Mouse (Mus musculus) kidney, embryonic 14.5 days (tissue): ENCODE data around the gene Vmn1r233. TPM values are rescaled to one million over a fixed set of nuclear protein-coding genes. Genes with fewer than 3 reads are reported as not detected.

Source experiments
- ATAC-seq: fragments of 200-750 bp; cut with Nextera tagmentation; 2 replicates; pipeline ENCODE4 v1.8.0; 2017; ENCODE audit warnings: moderate number of reproducible peaks, mild to moderate bottlenecking, moderate TSS enrichment, moderate library complexity; ENCODE audit not compliant: low FRiP score, low TSS enrichment
- H3K27ac ChIP-seq: fragments of 300-500 bp; sonication (generic); 2 replicates; pipeline ENCODE4 v1.5.1; 2014; ENCODE audit warnings: low read depth, mild to moderate bottlenecking, low read length, moderate library complexity, mixed read lengths
- H3K27me3 ChIP-seq: fragments of 300-500 bp; sonication (generic); 2 replicates; pipeline ENCODE4 v1.6.1; 2014; ENCODE audit warnings: mild to moderate bottlenecking, low read length; ENCODE audit not compliant: control insufficient read depth, insufficient read depth
- H3K36me3 ChIP-seq: fragments of 300-500 bp; sonication (generic); 2 replicates; pipeline ENCODE4 v1.6.1; 2014; ENCODE audit warnings: low read length, mixed read lengths; ENCODE audit not compliant: control insufficient read depth, insufficient read depth
- H3K4me1 ChIP-seq: fragments of 300-500 bp; sonication (generic); 2 replicates; pipeline ENCODE4 v1.6.1; 2014; ENCODE audit warnings: low read length, mixed read lengths; ENCODE audit not compliant: control insufficient read depth, insufficient read depth
- H3K4me2 ChIP-seq: fragments of 300-500 bp; sonication (generic); replicated peaks from 2 replicates; pipeline ENCODE4 v1.6.1; 2014; ENCODE audit warnings: low read depth, mild to moderate bottlenecking, low read length
- H3K4me3 ChIP-seq: fragments of 300-500 bp; sonication (generic); 2 replicates; pipeline ENCODE4 v1.5.1; 2014; ENCODE audit warnings: mild to moderate bottlenecking, low read length
- H3K9ac ChIP-seq: fragments of 300-500 bp; sonication (generic); 2 replicates; pipeline ENCODE4 v1.6.1; 2014; ENCODE audit warnings: low read depth, mild to moderate bottlenecking, low read length, moderate library complexity
- H3K9me3 ChIP-seq: fragments of 300-500 bp; sonication (generic); 2 replicates; pipeline ENCODE4 v1.6.1; 2016; ENCODE audit warnings: low read length; ENCODE audit not compliant: control insufficient read depth
- WGBS: fragments of 180-500 bp; shearing (Covaris S2); extraction: QIAGEN DNeasy Blood & Tissue Kit; methylation state at CpG from one replicate; pipeline ENCODE4 v1.1.7; 2014; 5-methylcytosine and 5-hydroxymethylcytosine counted together
- polyA plus RNA-seq: library from polyadenylated mRNA; unstranded; fragments of >200 nt; fragmentation: Nextera tagmentation; extraction: Ambion mirVana; gene quantifications from 2 replicates; pipeline ENCODE4 v1.2.1, GENCODE M21; 2014

Vmn1r233 gene
- polyA plus RNA-seq: not detected in 2 replicates

- H3K9me3 ChIP-seq: no peaks in the 10 kb centered on the region
- H3K4me1 ChIP-seq: no peaks in the 10 kb centered on the region
- no peak within 1 kb of the TSS for H3K9ac ChIP-seq
- ATAC-seq: no peak
- H3K4me3 ChIP-seq: no peak within 1 kb of the TSS
- H3K4me2 ChIP-seq: no peak within 1 kb of the TSS
- H3K27ac ChIP-seq: no peak within 1 kb of the TSS
- H3K36me3 ChIP-seq: no peaks in the 10 kb centered on the region
- H3K27me3 ChIP-seq: no peaks in the 10 kb centered on the region
Measured at GRCm38 (mm10) chr17:20996364-20996763, at the start of gene Vmn1r233. Gene Vmn1r233 (minus strand): TSS chr17:20996464.

GRCm38 (mm10) chr17:21018410-21019080 lies 22.3 kb upstream of the Vmn1r233 start:
- no peak overlapping the region for H3K27ac ChIP-seq
- H3K36me3 ChIP-seq: peaks cover 67% of the 10 kb centered on the region
- no peak overlapping the region for H3K4me2 ChIP-seq
- no peak for ATAC-seq
- H3K4me3 ChIP-seq: no peak overlapping the region
- H3K9ac ChIP-seq: no peak overlapping the region
- WGBS: 88% methylated on average over 1 of the region's 1 CpGs
- no peaks in the 10 kb centered on the region for H3K27me3 ChIP-seq
- H3K9me3 ChIP-seq: no peaks in the 10 kb centered on the region
- no peaks in the 10 kb centered on the region for H3K4me1 ChIP-seq

- Histone ChIP-seq H3K9me3 (no peaks in the 10 kb centered on the region), H3K4me1 (no peaks in the 10 kb centered on the region), H3K27me3 (no peaks in the 10 kb centered on the region), H3K36me3 (peaks cover 19% of the 10 kb centered on the region), H3K4me3 (peak overlapping the region; percentile 67), H3K4me2 (peak overlapping the region; percentile 79), H3K9ac (peak overlapping the region; percentile 86), H3K27ac (peak overlapping the region; percentile 94; the same call in 1 of the 2 replicates)
- 12% methylated on average over 1 of the region's 1 CpGs for WGBS
- peak; percentile 1; the same call in 1 of the 2 replicates for ATAC-seq
Measured at GRCm38 (mm10) chr17:21009726-21010125, 13.5 kb upstream of the Vmn1r233 start.

GRCm38 (mm10) chr17:21008382-21009331 lies 12.4 kb upstream of the Vmn1r233 start, which contains the start of gene Zfp160:
Gene Zfp160 (plus strand): TSS chr17:21008903.
- no peaks in the 10 kb centered on the region for H3K27me3 ChIP-seq
- peaks cover 17% of the 10 kb centered on the region for H3K36me3 ChIP-seq
- H3K4me2 ChIP-seq: peak within 1 kb of the TSS; percentile 79
- peak; percentile 97 for ATAC-seq
- peak within 1 kb of the TSS; percentile 86 for H3K9ac ChIP-seq
- H3K4me1 ChIP-seq: no peaks in the 10 kb centered on the region
- H3K27ac ChIP-seq: peak within 1 kb of the TSS; percentile 94
- no peaks in the 10 kb centered on the region for H3K9me3 ChIP-seq
- whole genome bisulfite sequencing: 6% methylated on average over 36 of the region's 36 CpGs
- H3K4me3 ChIP-seq: peak within 1 kb of the TSS; percentile 67

GRCm38 (mm10) chr17:20993716-20994115 lies 2.5 kb downstream of the Vmn1r233 start:
- no peaks in the 10 kb centered on the region for H3K27me3 ChIP-seq
- no peaks in the 10 kb centered on the region for H3K36me3 ChIP-seq
- H3K9me3 ChIP-seq: no peaks in the 10 kb centered on the region
- no peaks in the 10 kb centered on the region for H3K4me1 ChIP-seq
- ATAC-seq: no peak
- no peak overlapping the region for H3K4me3 ChIP-seq
- H3K4me2 ChIP-seq: no peak overlapping the region
- no peak overlapping the region for H3K9ac ChIP-seq
- no peak overlapping the region for H3K27ac ChIP-seq
- 78% methylated on average over 2 of the region's 2 CpGs for WGBS

GRCm38 (mm10) chr17:20966681-20967080 lies 29.6 kb downstream of the Vmn1r233 start:
- no peaks in the 10 kb centered on the region for H3K27me3 ChIP-seq
- no peak overlapping the region for H3K4me2 ChIP-seq
- no peak overlapping the region for H3K9ac ChIP-seq
- no peak for ATAC-seq
- peaks cover 77% of the 10 kb centered on the region for H3K36me3 ChIP-seq
- H3K4me3 ChIP-seq: no peak overlapping the region
- no peaks in the 10 kb centered on the region for H3K4me1 ChIP-seq
- H3K9me3 ChIP-seq: no peaks in the 10 kb centered on the region
- H3K27ac ChIP-seq: no peak overlapping the region

GRCm38 (mm10) chr17:20965421-20965820 lies 30.8 kb downstream of the Vmn1r233 start:
- Histone ChIP-seq H3K27me3 (no peaks in the 10 kb centered on the region), H3K4me3 (no peak overlapping the region), H3K9ac (no peak overlapping the region), H3K9me3 (no peaks in the 10 kb centered on the region), H3K27ac (no peak overlapping the region), H3K4me1 (no peaks in the 10 kb centered on the region), H3K36me3 (peaks cover 90% of the 10 kb centered on the region), H3K4me2 (no peak overlapping the region)
- no peak; the same call in 1 of the 2 replicates for ATAC-seq
- whole genome bisulfite sequencing: 78% methylated on average over 4 of the region's 4 CpGs

GRCm38 (mm10) chr17:20960386-20960785 lies 35.9 kb downstream of the Vmn1r233 start:
- peaks cover 100% of the 10 kb centered on the region for H3K36me3 ChIP-seq
- no peaks in the 10 kb centered on the region for H3K4me1 ChIP-seq
- no peak overlapping the region for H3K4me3 ChIP-seq
- no peak for ATAC-seq
- H3K9me3 ChIP-seq: no peaks in the 10 kb centered on the region
- H3K4me2 ChIP-seq: no peak overlapping the region
- H3K27ac ChIP-seq: no peak overlapping the region
- H3K9ac ChIP-seq: no peak overlapping the region
- WGBS: 96% methylated on average over 5 of the region's 5 CpGs
- H3K27me3 ChIP-seq: no peaks in the 10 kb centered on the region

GRCm38 (mm10) chr17:20946636-20947035 lies 49.6 kb downstream of the Vmn1r233 start:
- ATAC-seq: no peak
- peak overlapping the region; percentile 75 for H3K4me2 ChIP-seq
- H3K4me3 ChIP-seq: peak overlapping the region; percentile 82
- no peaks in the 10 kb centered on the region for H3K9me3 ChIP-seq
- no peaks in the 10 kb centered on the region for H3K27me3 ChIP-seq
- peaks cover 5% of the 10 kb centered on the region for H3K36me3 ChIP-seq
- H3K4me1 ChIP-seq: peaks cover 19% of the 10 kb centered on the region
- H3K9ac ChIP-seq: peak overlapping the region; percentile 85; the same call in 1 of the 2 replicates
- no peak overlapping the region for H3K27ac ChIP-seq
